Mouse (Mus musculus): ENCODE data around the gene Foxp1.

DNA sequence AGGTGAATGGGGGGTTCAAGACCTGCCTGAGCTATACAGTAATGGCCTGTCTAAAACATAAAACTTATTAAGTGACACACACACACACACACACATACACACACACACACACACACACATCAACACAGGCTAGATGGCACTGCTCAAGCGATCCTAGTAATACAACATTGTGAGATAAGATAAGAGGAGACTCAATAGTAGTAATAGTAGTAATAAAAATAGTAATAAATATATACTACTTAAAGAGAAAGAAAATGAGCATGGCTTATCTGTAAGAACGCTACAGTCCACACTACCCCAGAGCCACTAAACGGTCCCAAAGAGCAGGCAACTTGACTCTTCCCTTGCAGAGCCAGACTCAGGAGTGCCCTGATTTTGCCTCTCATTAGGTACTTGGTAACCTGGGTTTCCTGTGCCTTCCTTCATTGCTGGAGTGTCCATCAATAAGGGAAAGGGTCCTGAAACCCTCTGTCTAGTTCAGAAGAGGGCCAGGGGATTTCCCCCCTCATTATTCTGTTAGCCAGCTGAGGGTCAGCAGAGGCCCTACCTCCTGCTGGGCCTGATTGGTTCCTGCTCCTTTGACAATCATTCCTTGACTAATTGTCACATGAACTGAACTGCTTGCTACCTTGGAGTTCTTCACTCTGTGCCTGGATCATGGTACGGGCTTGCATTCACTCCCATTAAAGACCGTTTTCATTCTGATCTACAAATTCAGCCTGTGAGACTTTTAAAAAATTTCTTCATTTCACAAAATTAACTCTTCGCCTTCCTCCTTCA, 480.2 kb downstream of the Foxp1 start:
- no peak for TF ChIP-seq CTCF (IDR thresholded peaks at IDR 0.05; ENCODE audit: borderline replicate concordance, extremely low read depth, insufficient read depth, insufficient read length)
- TF ChIP-seq POLR2A (IDR thresholded peaks at IDR 0.05; ENCODE audit: borderline replicate concordance, extremely low read depth, insufficient read depth, insufficient read length, poor library complexity, severe bottlenecking) = no peak

Data from brain, embryonic 14.5 days (tissue).